Comparison of ENCODE assay signal across 23 mouse cellular contexts in the genomic region with DNA sequence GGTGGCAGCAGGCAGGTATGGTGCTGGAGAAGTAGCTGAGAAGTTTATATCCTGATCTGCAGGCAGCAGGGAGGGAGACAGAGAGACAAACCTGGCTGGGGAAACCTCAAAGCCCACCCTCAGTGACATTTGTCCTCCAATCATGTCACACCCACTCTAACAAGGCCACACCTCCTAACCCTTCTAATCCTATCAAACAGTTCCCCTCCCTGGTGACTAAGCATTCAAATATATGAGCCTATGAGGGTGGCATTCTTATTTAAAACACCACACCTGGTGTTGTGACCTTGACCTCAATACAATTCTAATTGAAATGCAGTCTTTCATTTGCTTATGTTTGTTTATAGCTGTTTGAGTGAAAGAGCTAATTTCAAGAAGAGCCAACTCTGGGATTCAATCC.
"Had no signal": no experiment of that assay in that cellular context is flagged by ENCODE, and none has a peak within 500 bp of the region (broad histone marks: within the 10 kb centered on the region; RNA-seq: fewer than 3 reads in every experiment).

No protein-coding gene starts in this region.

- H3K27ac ChIP-seq: gastrocnemius, adult 2 months; heart, embryonic 10.5 days; hindbrain, embryonic 10.5 days; hindbrain, embryonic 12.5 days; hindbrain, embryonic 14.5 days; intestine, embryonic 15.5 days; limb, embryonic 13.5 days; limb, embryonic 15.5 days; liver, embryonic 12.5 days; liver, embryonic 14.5 days had no signal

- H3K4me3 ChIP-seq: gastrocnemius, adult 2 months; heart, embryonic 10.5 days; heart, embryonic 12.5 days; hindbrain, embryonic 10.5 days; hindbrain, embryonic 12.5 days; intestine, embryonic 15.5 days; limb, embryonic 13.5 days; limb, embryonic 15.5 days; liver, embryonic 12.5 days had no signal

- DNase-seq: gastrocnemius, adult 2 months; gastrocnemius, postnatal 10 days; gastrocnemius, postnatal 25 days; heart, adult 18-20 months; heart, postnatal 10 days; heart, postnatal 4 days; kidney, adult 18-20 months; kidney, adult 8-10 months; kidney, postnatal 10 days; kidney, postnatal 25 days; kidney, postnatal 4 days; layer of hippocampus, adult 9-11 months; layer of hippocampus, postnatal 36 days had no signal
